Mouse (Mus musculus) testis, postnatal 10 days (tissue): ENCODE data around the gene Dctpp1.

ENCODE experiments used
- DNase-seq: peaks from one replicate; pipeline ENCODE4 v3.0.0; 2021; ENCODE audit warnings: low spot score

Dctpp1 gene

GRCm38 (mm10) chr7:127260309-127261111, at the start of gene Dctpp1:
Dctpp1 (minus strand) TSS chr7:127260709.
- DNase-seq: peak; percentile 97

GRCm38 (mm10) chr7:127309951-127310350, 49.4 kb upstream of the Dctpp1 start:
- no peak for DNase-seq

- DNase-seq: peak; percentile 59
Measured at GRCm38 (mm10) chr7:127308887-127309286, 48.4 kb upstream of the Dctpp1 start.

GRCm38 (mm10) chr7:127308431-127308830, 47.9 kb upstream of the Dctpp1 start:
- no peak for DNase-seq

- no peak for DNase-seq
Measured at GRCm38 (mm10) chr7:127297586-127298193, 37.2 kb upstream of the Dctpp1 start.

GRCm38 (mm10) chr7:127296786-127297555, 36.5 kb upstream of the Dctpp1 start:
- no peak for DNase-seq

- DNase-seq: no peak
Measured at GRCm38 (mm10) chr7:127296098-127296497, 35.6 kb upstream of the Dctpp1 start, which contains the start of gene Itgal. Itgal (plus strand) TSS chr7:127296260.

- no peak for DNase-seq
Measured at GRCm38 (mm10) chr7:127290142-127290541, 29.6 kb upstream of the Dctpp1 start.

GRCm38 (mm10) chr7:127289306-127289705, 28.8 kb upstream of the Dctpp1 start:
- DNase-seq: no peak

GRCm38 (mm10) chr7:127287940-127288339, 27.4 kb upstream of the Dctpp1 start:
- DNase-seq: no peak

- no peak for DNase-seq
Measured at GRCm38 (mm10) chr7:127285154-127285553, 24.6 kb upstream of the Dctpp1 start.

GRCm38 (mm10) chr7:127282190-127282589, 21.7 kb upstream of the Dctpp1 start:
- DNase-seq: no peak

- DNase-seq: no peak
Measured at GRCm38 (mm10) chr7:127281114-127281513, 20.6 kb upstream of the Dctpp1 start.

GRCm38 (mm10) chr7:127280092-127280491, 19.6 kb upstream of the Dctpp1 start:
- DNase-seq: no peak

GRCm38 (mm10) chr7:127278311-127278710, 17.8 kb upstream of the Dctpp1 start:
- DNase-seq: peak; percentile 57

- DNase-seq: no peak
Measured at GRCm38 (mm10) chr7:127276519-127276961, 16.0 kb upstream of the Dctpp1 start.

GRCm38 (mm10) chr7:127273925-127274789, 13.6 kb upstream of the Dctpp1 start, which contains the start of gene Sephs2:
Sephs2 (minus strand) TSS chr7:127274055.
- peak; percentile 94 for DNase-seq

GRCm38 (mm10) chr7:127273118-127273923, 12.8 kb upstream of the Dctpp1 start:
- DNase-seq: peak; percentile 69

GRCm38 (mm10) chr7:127272566-127272965, 12.1 kb upstream of the Dctpp1 start:
- no peak for DNase-seq

GRCm38 (mm10) chr7:127271093-127271492, 10.6 kb upstream of the Dctpp1 start:
- DNase-seq: no peak

GRCm38 (mm10) chr7:127270666-127271065, 10.2 kb upstream of the Dctpp1 start:
- no peak for DNase-seq
